Mouse (Mus musculus) bone marrow macrophage, adult 2 months (primary cell): ENCODE measurements around the gene Gm28042.

Experiments
- CTCF ChIP-seq: IDR thresholded peaks from 2 replicates; pipeline ENCODE4 v1.5.1; 2012; ENCODE audit warnings: low read depth, mild to moderate bottlenecking, low read length, moderate library complexity
- POLR2A ChIP-seq: IDR thresholded peaks from 2 replicates; pipeline ENCODE4 v1.6.1; 2012; ENCODE audit warnings: mild to moderate bottlenecking, low read depth, low read length, borderline replicate concordance

DNA sequence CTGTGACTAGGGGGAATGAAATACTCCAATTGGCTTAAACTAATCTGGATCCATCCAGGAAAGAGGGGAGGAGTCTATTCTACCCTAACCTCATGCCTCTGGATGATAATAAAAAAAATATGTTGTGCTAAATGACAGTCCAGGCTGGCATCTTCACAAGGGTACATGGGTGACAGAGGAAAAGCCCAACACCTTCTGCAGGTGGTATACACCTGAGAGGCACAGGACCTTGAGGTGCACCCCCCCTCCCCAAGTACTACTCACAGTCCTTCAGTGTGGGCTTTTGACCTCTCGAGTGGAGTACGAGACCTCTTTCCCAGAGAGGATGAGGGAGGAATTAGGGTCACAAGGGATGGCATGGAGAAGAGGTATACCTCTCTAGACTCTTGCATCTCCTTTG, 60.6 kb downstream of the Gm28042 start:
- TF ChIP-seq POLR2A (no peak), CTCF (no peak)
